Mouse (Mus musculus): ENCODE results near the gene Diaph2.
"Not testable (repeated sequence)": the region's sequence is repeated elsewhere in the genome, so short reads cannot be mapped to it uniquely, and the experiment has no call there.

The Diaph2 gene

GRCm38 (mm10) chrX:130279144-130279543, 529.6 kb downstream of the Diaph2 start:
- in situ Hi-C loops (cut with MboI; ENCODE audit: low sequenced_read_pairs): no loop called here

DNA sequence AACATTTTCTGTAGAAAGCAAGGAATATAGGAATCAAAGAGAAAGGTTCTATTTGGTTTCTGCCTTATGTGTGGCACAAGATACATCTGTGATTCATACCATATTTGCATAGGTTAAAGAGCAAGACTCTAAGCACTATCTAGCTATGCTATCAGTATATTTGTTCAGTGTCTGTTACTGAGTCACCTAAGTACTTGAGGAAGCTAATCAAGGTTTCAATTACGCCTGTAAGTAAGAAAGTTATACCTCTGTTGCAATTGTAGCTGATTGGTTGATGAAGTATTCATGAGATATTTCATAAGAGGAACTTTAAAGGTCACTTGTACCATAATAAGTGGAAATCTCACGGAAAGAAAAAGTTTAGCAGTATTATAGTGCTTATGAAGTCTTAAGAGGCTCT, 531.9 kb downstream of the Diaph2 start:
- in situ Hi-C loops (cut with MboI; ENCODE audit: low sequenced_read_pairs): no loop called here

DNA sequence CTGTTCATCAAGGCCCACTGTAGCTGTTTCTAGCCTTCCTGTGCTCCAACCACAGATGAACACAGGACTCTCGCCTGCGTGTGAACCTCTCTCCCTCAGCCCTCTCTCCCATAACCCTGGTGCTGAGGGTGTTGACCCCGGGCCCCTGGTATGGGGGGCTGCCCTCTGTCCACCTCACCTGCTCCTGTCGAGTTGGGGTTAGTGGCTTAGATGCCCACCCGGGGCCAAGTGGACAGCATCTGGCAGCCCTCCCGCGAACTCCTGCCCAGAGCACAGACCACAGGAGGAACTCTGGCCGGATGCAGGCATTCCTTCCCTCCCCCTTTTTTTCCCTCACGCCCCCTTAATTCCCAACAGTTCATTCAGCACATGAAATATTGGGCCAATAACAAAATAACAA, 537.5 kb downstream of the Diaph2 start:
- in situ Hi-C loops (cut with MboI; ENCODE audit: low sequenced_read_pairs): no loop called here

GRCm38 (mm10) chrX:130289775-130290174, 540.2 kb downstream of the Diaph2 start:
- in situ Hi-C loops (cut with MboI; ENCODE audit: low sequenced_read_pairs): no loop called here

DNA sequence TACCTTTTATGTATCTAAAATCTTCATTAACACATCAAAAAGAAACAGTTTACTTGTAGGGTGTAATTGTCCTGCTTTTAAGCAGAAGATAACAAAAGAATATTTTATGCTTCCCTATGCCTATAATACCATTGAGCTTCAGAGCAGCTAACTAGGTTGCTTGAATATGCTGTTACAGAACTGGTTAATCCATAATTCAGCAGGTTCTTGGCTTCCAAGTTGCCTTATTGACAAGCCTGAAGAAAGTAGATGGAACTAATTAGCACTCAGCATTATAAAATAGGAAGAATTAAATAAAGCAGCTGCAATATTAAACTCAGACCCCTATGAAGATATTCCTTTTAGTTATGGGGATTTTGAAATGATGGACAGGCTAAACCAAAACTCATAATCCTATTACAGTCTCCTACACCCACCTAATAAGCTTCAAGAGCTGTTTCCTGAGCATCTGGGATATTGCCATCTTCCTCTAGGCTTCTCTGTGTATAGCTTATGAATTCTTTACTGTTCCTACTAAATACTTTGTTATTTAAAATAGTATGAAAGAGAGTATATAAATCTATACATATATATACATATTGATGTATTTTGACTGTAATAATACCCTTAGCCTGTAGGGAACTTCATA, 601.4 kb downstream of the Diaph2 start:
- in situ Hi-C loops (cut with MboI; ENCODE audit: low sequenced_read_pairs): no loop called here

DNA sequence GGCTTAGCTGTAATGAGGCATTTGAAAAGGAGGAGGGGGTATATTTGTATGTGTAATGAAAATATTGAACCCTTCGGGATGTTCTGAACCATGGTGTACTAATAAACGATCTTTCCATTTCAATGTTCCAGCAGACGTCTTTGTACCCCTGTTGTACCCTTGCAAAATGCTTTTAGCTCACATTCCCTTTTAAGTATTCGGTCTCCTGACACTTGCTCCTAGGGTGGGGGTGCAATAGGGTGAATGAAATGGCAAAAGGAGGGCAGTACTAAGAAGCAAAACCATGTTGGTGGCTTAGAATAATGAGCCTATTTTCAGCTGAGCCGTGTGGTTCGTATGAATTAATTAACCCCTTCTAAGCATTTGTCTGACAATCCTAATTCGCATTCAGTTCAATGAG, 601.9 kb downstream of the Diaph2 start:
- in situ Hi-C loops (cut with MboI; ENCODE audit: low sequenced_read_pairs): no loop called here

GRCm38 (mm10) chrX:130393508-130394145, 644.1 kb downstream of the Diaph2 start:
- in situ Hi-C loops (cut with MboI; ENCODE audit: low sequenced_read_pairs): no loop called here

DNA sequence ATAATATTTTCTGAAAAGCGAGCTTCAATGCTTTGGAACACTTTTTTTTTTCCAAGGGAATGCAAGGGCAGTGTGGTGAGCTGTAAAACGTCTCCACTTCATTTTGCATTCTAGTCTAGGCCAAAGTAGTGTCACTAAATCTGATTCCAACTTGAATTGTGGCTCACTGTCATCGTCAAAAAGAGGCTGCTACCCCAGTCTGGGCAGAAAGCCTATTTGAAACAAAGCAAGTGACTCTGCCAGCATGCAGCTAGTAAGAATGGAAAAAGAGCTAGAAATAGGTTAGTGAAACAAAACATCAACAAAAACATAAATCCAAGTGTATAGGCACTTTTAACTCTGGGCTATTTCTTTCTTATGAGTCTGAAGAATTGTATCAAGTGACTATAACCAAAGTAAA, 653.7 kb downstream of the Diaph2 start:
- in situ Hi-C loops (cut with MboI; ENCODE audit: low sequenced_read_pairs): no loop called here

GRCm38 (mm10) chrX:130407471-130407870, 657.9 kb downstream of the Diaph2 start:
- in situ Hi-C loops (cut with MboI; ENCODE audit: low sequenced_read_pairs): not testable (repeated sequence)

DNA sequence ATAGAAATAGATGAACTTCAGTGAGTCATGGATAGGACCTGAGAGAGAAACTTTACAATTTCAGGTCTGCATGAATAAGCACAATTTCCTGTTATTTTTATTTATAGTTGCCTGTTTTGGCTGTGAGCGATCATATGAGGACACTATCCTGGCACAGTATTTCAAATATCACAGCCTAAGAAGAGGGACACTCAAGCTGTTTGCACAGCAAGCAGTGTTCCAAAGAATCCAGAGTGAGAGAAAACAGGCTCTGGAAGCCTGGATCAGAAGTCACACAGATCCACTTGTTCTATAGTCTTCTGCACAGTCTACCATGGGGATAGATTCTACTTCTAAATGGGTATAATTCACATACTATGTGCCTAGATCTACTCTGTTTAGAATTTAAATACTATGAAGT, 659.4 kb downstream of the Diaph2 start:
- in situ Hi-C loops (cut with MboI; ENCODE audit: low sequenced_read_pairs): no loop called here

GRCm38 (mm10) chrX:130423134-130423533, 673.6 kb downstream of the Diaph2 start:
- in situ Hi-C loops (cut with MboI; ENCODE audit: low sequenced_read_pairs): no loop called here

- in situ Hi-C loops (cut with MboI; ENCODE audit: low sequenced_read_pairs): no loop called here
Measured at GRCm38 (mm10) chrX:130451822-130452487, 702.4 kb downstream of the Diaph2 start.

GRCm38 (mm10) chrX:130452488-130452823, 702.9 kb downstream of the Diaph2 start:
- in situ Hi-C loops (cut with MboI; ENCODE audit: low sequenced_read_pairs): no loop called here

GRCm38 (mm10) chrX:130473133-130473532, 723.6 kb downstream of the Diaph2 start:
- in situ Hi-C loops (cut with MboI; ENCODE audit: low sequenced_read_pairs): no loop called here

DNA sequence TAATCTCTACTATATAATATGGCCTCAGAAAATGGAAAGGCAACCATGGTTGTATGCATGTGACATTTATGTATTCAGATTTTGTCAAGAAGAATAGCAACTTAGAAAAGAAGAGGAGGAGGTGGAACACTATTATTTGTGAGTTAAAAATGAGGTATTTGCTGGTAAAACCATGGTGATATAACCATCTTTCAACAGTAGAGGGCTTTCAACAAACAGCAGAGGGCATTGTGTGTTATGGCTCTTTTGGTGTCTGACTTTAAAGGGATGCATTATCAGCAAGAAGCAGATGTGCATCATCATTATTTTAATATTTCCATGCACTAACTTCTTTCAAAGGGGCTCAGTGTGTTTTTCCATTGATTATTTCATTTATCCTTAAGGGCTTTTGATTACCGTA, 731.3 kb downstream of the Diaph2 start:
- in situ Hi-C loops (cut with MboI; ENCODE audit: low sequenced_read_pairs): no loop called here

GRCm38 (mm10) chrX:130502680-130503464, 753.3 kb downstream of the Diaph2 start:
- in situ Hi-C loops (cut with MboI; ENCODE audit: low sequenced_read_pairs): no loop called here

DNA sequence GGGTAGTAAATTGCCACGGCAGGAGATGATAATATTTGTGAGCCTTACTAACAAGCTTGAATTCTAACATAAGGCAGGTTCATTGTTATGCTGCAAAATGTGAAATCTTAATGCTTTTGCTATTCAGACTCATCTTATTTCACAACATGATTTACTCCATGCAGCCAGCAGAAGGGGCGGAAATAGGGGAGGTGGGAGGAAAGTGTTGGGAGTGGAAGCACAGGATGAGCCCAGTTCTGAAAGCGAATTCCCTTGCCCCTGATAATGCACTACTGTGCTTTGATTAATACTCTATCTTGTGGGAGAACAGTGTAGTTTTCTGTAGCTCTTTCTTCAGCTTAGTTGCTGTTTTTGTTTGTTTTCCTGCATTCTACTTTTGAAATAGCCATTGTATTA, 753.9 kb downstream of the Diaph2 start:
- in situ Hi-C loops (cut with MboI; ENCODE audit: low sequenced_read_pairs): no loop called here

GRCm38 (mm10) chrX:130505626-130506025, 756.1 kb downstream of the Diaph2 start:
- in situ Hi-C loops (cut with MboI; ENCODE audit: low sequenced_read_pairs): no loop called here

Measured in CH12F3 (cell line).